Mouse (Mus musculus): ENCODE measurements around the gene 1110051M20Rik.

Gene 1110051M20Rik

GRCm38 (mm10) chr2:91331051-91331843, 113.3 kb downstream of the 1110051M20Rik start:
- DNase-seq = no peak

- DNase-seq = no peak
Measured at GRCm38 (mm10) chr2:91329996-91330738, 114.3 kb downstream of the 1110051M20Rik start.

GRCm38 (mm10) chr2:91328729-91329125, 115.8 kb downstream of the 1110051M20Rik start:
- DNase-seq = no peak

- DNase-seq = no peak
Measured at GRCm38 (mm10) chr2:91327968-91328728, 116.4 kb downstream of the 1110051M20Rik start.

GRCm38 (mm10) chr2:91326746-91327350, 117.7 kb downstream of the 1110051M20Rik start:
- no peak for DNase-seq

- DNase-seq = no peak
Measured at GRCm38 (mm10) chr2:91324761-91325421, 119.6 kb downstream of the 1110051M20Rik start.

- DNase-seq = no peak
Measured at GRCm38 (mm10) chr2:91324346-91324745, 120.2 kb downstream of the 1110051M20Rik start.

GRCm38 (mm10) chr2:91322490-91322889, 122.0 kb downstream of the 1110051M20Rik start:
- DNase-seq = no peak

GRCm38 (mm10) chr2:91321923-91322322, 122.6 kb downstream of the 1110051M20Rik start:
- DNase-seq = no peak

GRCm38 (mm10) chr2:91320559-91321529, 123.7 kb downstream of the 1110051M20Rik start:
- DNase-seq = no peak

GRCm38 (mm10) chr2:91314184-91314583, 130.3 kb downstream of the 1110051M20Rik start:
- DNase-seq = no peak

- no peak for DNase-seq
Measured at GRCm38 (mm10) chr2:91312578-91313311, 131.8 kb downstream of the 1110051M20Rik start.

- DNase-seq = no peak
Measured at GRCm38 (mm10) chr2:91309546-91309945, 135.0 kb downstream of the 1110051M20Rik start.

GRCm38 (mm10) chr2:91308680-91309079, 135.8 kb downstream of the 1110051M20Rik start:
- DNase-seq = peak; percentile 84

- DNase-seq = no peak
Measured at GRCm38 (mm10) chr2:91306589-91306988, 137.9 kb downstream of the 1110051M20Rik start.

- no peak for DNase-seq
Measured at GRCm38 (mm10) chr2:91305926-91306325, 138.6 kb downstream of the 1110051M20Rik start.

GRCm38 (mm10) chr2:91302845-91303244, 141.7 kb downstream of the 1110051M20Rik start:
- no peak for DNase-seq

- DNase-seq = no peak
Measured at GRCm38 (mm10) chr2:91301836-91302235, 142.7 kb downstream of the 1110051M20Rik start.

- DNase-seq = no peak
Measured at GRCm38 (mm10) chr2:91300784-91301183, 143.7 kb downstream of the 1110051M20Rik start.

GRCm38 (mm10) chr2:91299156-91299555, 145.3 kb downstream of the 1110051M20Rik start:
- DNase-seq = no peak
